Mouse (Mus musculus) thymus, postnatal 0 days (tissue): ENCODE data around the gene Tmem63a. TPM values are rescaled to one million over a fixed set of nuclear protein-coding genes. Genes with fewer than 3 reads are reported as not detected.

Experiments used
- DNase-seq: peaks from one replicate; pipeline ENCODE4 v3.0.0-alpha.2; 2015; ENCODE audit warnings: low spot score
- polyA plus RNA-seq: library from polyadenylated mRNA; unstranded; fragments of >200 nt; fragmentation: Nextera tagmentation; extraction: Ambion mirVana; gene quantifications from 2 replicates; pipeline ENCODE4 v1.2.1, GENCODE M21; 2015

The Tmem63a gene
- polyA plus RNA-seq, 1 experiment from 2014 or later = 13.8 TPM

- no peak for DNase-seq
These were observed 67.0 kb downstream of the Tmem63a start for GRCm38 (mm10) chr1:181009011-181009590.

- no peak for DNase-seq
These were observed 67.6 kb downstream of the Tmem63a start for GRCm38 (mm10) chr1:181009754-181010153.

- no peak for DNase-seq
These were observed 68.2 kb downstream of the Tmem63a start for GRCm38 (mm10) chr1:181010171-181010932.

GRCm38 (mm10) chr1:181011601-181012000 lies 69.5 kb downstream of the Tmem63a start:
- no peak for DNase-seq

- DNase-seq = no peak
These were observed 70.3 kb downstream of the Tmem63a start for GRCm38 (mm10) chr1:181012416-181012815.

GRCm38 (mm10) chr1:181013446-181013845 lies 71.3 kb downstream of the Tmem63a start:
- DNase-seq = no peak

GRCm38 (mm10) chr1:181014731-181015500 lies 72.8 kb downstream of the Tmem63a start:
- no peak for DNase-seq

- no peak for DNase-seq
These were observed 73.4 kb downstream of the Tmem63a start for GRCm38 (mm10) chr1:181015558-181015957.

GRCm38 (mm10) chr1:181016045-181016444 lies 73.9 kb downstream of the Tmem63a start:
- no peak for DNase-seq

- DNase-seq = peak; percentile 68
These were observed 74.5 kb downstream of the Tmem63a start for GRCm38 (mm10) chr1:181016532-181017131.

GRCm38 (mm10) chr1:181017212-181017711 lies 75.1 kb downstream of the Tmem63a start:
- DNase-seq = peak; percentile 87

GRCm38 (mm10) chr1:181017890-181018420 lies 75.8 kb downstream of the Tmem63a start:
- DNase-seq = no peak

GRCm38 (mm10) chr1:181020756-181021487 lies 78.8 kb downstream of the Tmem63a start, which contains the start of gene Ephx1:
Gene Ephx1 (minus strand): TSS chr1:181020904.
- no peak for DNase-seq

GRCm38 (mm10) chr1:181021488-181021865 lies 79.3 kb downstream of the Tmem63a start:
- DNase-seq = no peak

GRCm38 (mm10) chr1:181022265-181022664 lies 80.1 kb downstream of the Tmem63a start:
- peak; percentile 91 for DNase-seq

Other genes starting within 250 kb of the Tmem63a start
- gene Mixl1, start 245.3 kb upstream of the Tmem63a start, polyA plus RNA-seq = 0.54 and 0.55 TPM in 2 replicates
- gene Acbd3, start 216.3 kb upstream of the Tmem63a start, polyA plus RNA-seq = 15.2 and 19.5 TPM in 2 replicates
- gene H3f3a, start 128.4 kb upstream of the Tmem63a start, polyA plus RNA-seq = 2,900 and 2,949 TPM in 2 replicates
- 34.4 and 38.7 TPM in 2 replicates for gene Sde2, start 91.2 kb upstream of the Tmem63a start, polyA plus RNA-seq
- gene Lefty2, start 49.2 kb upstream of the Tmem63a start, polyA plus RNA-seq = 0.86 and 0.98 TPM in 2 replicates
- 142 and 147 TPM in 2 replicates for gene Pycr2, start 38.1 kb upstream of the Tmem63a start, polyA plus RNA-seq
- 1.7 and 2.9 TPM in 2 replicates for gene Lefty1, start 7.3 kb upstream of the Tmem63a start, polyA plus RNA-seq
- 12.7 and 15.2 TPM in 2 replicates for gene Ephx1, start 78.6 kb downstream of the Tmem63a start, polyA plus RNA-seq
- 0.25 and 0.32 TPM in 2 replicates for gene 9130409I23Rik, start 108.9 kb downstream of the Tmem63a start, polyA plus RNA-seq
- 23.4 and 25.0 TPM in 2 replicates for gene Nvl, start 201.9 kb downstream of the Tmem63a start, polyA plus RNA-seq
- gene Cnih4, start 202.3 kb downstream of the Tmem63a start, polyA plus RNA-seq = 90.9 and 91.7 TPM in 2 replicates